Mouse (Mus musculus): ENCODE results near the gene Tmem104.

GRCm38 (mm10) chr11:115247945-115248344, 60.7 kb downstream of the Tmem104 start:
- no peak for TF ChIP-seq CTCF (IDR thresholded peaks at IDR 0.05; ENCODE audit: insufficient read depth, low read length)
- no peak for TF ChIP-seq POLR2A (IDR thresholded peaks at IDR 0.05; ENCODE audit: borderline replicate concordance, extremely low read depth, low read depth, low read length)
